Mouse (Mus musculus): ENCODE data around the gene Gm12258.

DNA sequence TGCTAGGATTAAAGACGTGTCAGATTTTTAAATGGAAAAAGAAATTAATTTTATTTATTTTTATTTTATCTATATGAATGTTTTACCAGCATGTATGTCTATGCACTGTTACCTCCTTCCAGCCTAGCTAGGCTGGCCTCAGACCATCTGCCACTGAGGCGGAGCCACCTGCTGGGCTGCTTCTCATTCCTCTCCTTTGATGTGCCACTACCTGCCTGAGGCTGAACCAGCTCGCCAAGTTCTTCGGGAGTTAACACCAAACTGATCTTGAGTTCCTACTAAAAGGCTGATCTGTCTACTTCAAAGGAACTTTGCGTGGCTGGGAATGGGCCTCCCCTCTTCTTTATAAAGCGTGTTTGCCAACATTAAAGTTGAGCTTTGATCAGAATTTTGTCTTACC, 47.5 kb downstream of the Gm12258 start:
- TF ChIP-seq POLR2A (IDR thresholded peaks at IDR 0.05; ENCODE audit: extremely low read depth, insufficient read depth, low read length) = no peak
- no peak for TF ChIP-seq CTCF (IDR thresholded peaks at IDR 0.05; ENCODE audit: low read depth, low read length)

All from liver, adult 2 months (tissue).